Mouse (Mus musculus): Measurements from ENCODE around the gene Pom121l12. TPM values are rescaled to one million over a fixed set of nuclear protein-coding genes. Genes with fewer than 3 reads are reported as not detected.

Pom121l12 gene
- not detected in 2 replicates for polyA plus RNA-seq (2015; fragmentation: Nextera tagmentation; extraction: Ambion mirVana)

- WGBS = 79% methylated on average over 11 of the region's 11 CpGs
- Histone ChIP-seq H3K4me1 (replicated peaks; ENCODE audit: control insufficient read depth, insufficient read depth, low read length) (no peaks in the 10 kb centered on the region), H3K27ac (ENCODE audit: low read length) (no peak within 1 kb of the TSS), H3K27me3 (ENCODE audit: control insufficient read depth, insufficient read depth, low read depth, low read length) (no peaks in the 10 kb centered on the region), H3K4me2 (ENCODE audit: low read depth, low read length) (no peak within 1 kb of the TSS), H3K4me3 (ENCODE audit: low read length) (no peak within 1 kb of the TSS), H3K9me3 (ENCODE audit: control insufficient read depth, low read length) (no peaks in the 10 kb centered on the region), H3K36me3 (ENCODE audit: control insufficient read depth, insufficient read depth, low read length) (no peaks in the 10 kb centered on the region), H3K9ac (ENCODE audit: low read length) (no peak within 1 kb of the TSS)
- ATAC-seq (ENCODE audit: low read depth) = no peak
Observed at GRCm38 (mm10) chr11:14598976-14599375, at the start of gene Pom121l12. Gene Pom121l12 (plus strand): TSS chr11:14599276.

GRCm38 (mm10) chr11:14611859-14612258 is 12.8 kb downstream of the Pom121l12 start:
- Histone ChIP-seq H3K27ac (ENCODE audit: low read length) (no peak overlapping the region), H3K36me3 (ENCODE audit: control insufficient read depth, insufficient read depth, low read length) (no peaks in the 10 kb centered on the region), H3K9me3 (ENCODE audit: control insufficient read depth, low read length) (no peaks in the 10 kb centered on the region), H3K27me3 (ENCODE audit: control insufficient read depth, insufficient read depth, low read depth, low read length) (no peaks in the 10 kb centered on the region), H3K4me1 (replicated peaks; ENCODE audit: control insufficient read depth, insufficient read depth, low read length) (no peaks in the 10 kb centered on the region), H3K4me2 (ENCODE audit: low read depth, low read length) (no peak overlapping the region), H3K4me3 (ENCODE audit: low read length) (no peak overlapping the region), H3K9ac (ENCODE audit: low read length) (no peak overlapping the region)
- no peak for ATAC-seq (ENCODE audit: low read depth)
- 80% methylated on average over 2 of the region's 2 CpGs for WGBS
